Mouse (Mus musculus) midbrain, embryonic 16.5 days (tissue): ENCODE measurements at regions not wholly inside any gene's neighbourhood (a gene's known extent, or its start where the extent isn't known, plus 50 kb on each side); places are given as distances from the start of the nearest gene placed in this dataset. TPM values are rescaled to one million over a fixed set of nuclear protein-coding genes. Genes with fewer than 3 reads are reported as not detected.

Source experiments
- ATAC-seq: fragments of 200-750 bp; cut with Nextera tagmentation; 2 replicates; pipeline ENCODE4 v1.8.0; 2017; ENCODE audit warnings: moderate TSS enrichment
- H3K27ac ChIP-seq: fragments of 300-500 bp; sonication (generic); 2 replicates; pipeline ENCODE4 v1.5.1; 2014; ENCODE audit warnings: mild to moderate bottlenecking, low read length, mixed read lengths
- H3K27me3 ChIP-seq: fragments of 300-500 bp; sonication (generic); 2 replicates; pipeline ENCODE4 v1.6.1; 2014; ENCODE audit warnings: low read depth, low read length, mixed read lengths; ENCODE audit not compliant: control insufficient read depth, insufficient read depth
- H3K36me3 ChIP-seq: fragments of 300-500 bp; sonication (generic); 2 replicates; pipeline ENCODE4 v1.6.1; 2014; ENCODE audit warnings: mild to moderate bottlenecking, low read length, moderate library complexity, mixed read lengths; ENCODE audit not compliant: control insufficient read depth, insufficient read depth
- H3K4me1 ChIP-seq: fragments of 300-500 bp; sonication (generic); 2 replicates; pipeline ENCODE4 v1.6.1; 2014; ENCODE audit warnings: mild to moderate bottlenecking, low read length, mixed read lengths; ENCODE audit not compliant: control insufficient read depth, insufficient read depth
- H3K4me2 ChIP-seq: fragments of 300-500 bp; sonication (generic); 2 replicates; pipeline ENCODE4 v1.6.1; 2014; ENCODE audit warnings: mild to moderate bottlenecking, low read length, mixed read lengths
- H3K4me3 ChIP-seq: fragments of 300-500 bp; sonication (generic); 2 replicates; pipeline ENCODE4 v1.5.1; 2014; ENCODE audit warnings: low read depth, mild to moderate bottlenecking, low read length, moderate library complexity, mixed read lengths
- H3K9ac ChIP-seq: fragments of 300-500 bp; sonication (generic); 2 replicates; pipeline ENCODE4 v1.6.1; 2014; ENCODE audit warnings: low read depth, low read length, mixed read lengths
- H3K9me3 ChIP-seq: fragments of 300-500 bp; sonication (generic); replicated peaks from 2 replicates; pipeline ENCODE4 v1.6.1; 2014; ENCODE audit warnings: mild to moderate bottlenecking, low read length, mixed read lengths; ENCODE audit not compliant: control insufficient read depth, poor library complexity, severe bottlenecking
- whole genome bisulfite sequencing: fragments of 180-500 bp; shearing (Covaris S2); extraction: QIAGEN DNeasy Blood & Tissue Kit; methylation state at CpG from one replicate; pipeline ENCODE4 v1.1.7; 2014; 5-methylcytosine and 5-hydroxymethylcytosine counted together
- microRNA counts: library from miRNA; unstranded; fragments of <30 nt; microRNA quantifications from one replicate; lab custom pipeline; 2016
- microRNA-seq: library from miRNA; unstranded; fragments of <30 nt; microRNA quantifications from one replicate; pipeline ENCODE4, GENCODE M21; 2017

DNA sequence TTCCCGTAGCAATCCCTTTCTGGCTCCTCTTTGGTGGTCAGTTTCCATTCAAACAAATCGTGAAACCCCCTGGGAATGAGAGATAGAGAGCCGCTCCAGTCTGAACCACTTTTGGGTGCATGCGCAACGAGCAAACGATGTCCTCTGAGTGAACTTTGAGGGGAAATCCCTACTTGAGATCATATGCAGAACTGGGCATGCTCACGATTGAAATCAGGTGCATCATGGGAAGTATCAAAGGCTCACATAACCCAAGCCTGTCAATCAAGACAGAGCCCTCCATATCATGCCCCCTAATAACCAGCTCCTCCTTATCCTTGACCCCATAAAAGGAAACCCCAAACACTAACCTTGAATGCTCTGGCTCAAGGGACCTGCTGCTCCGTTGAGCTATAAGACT, 59.1 kb upstream of the Dio3 start:
- no peaks in the 10 kb centered on the region for H3K9me3 ChIP-seq
- no peak overlapping the region for H3K27ac ChIP-seq
- no peak overlapping the region for H3K9ac ChIP-seq
- H3K36me3 ChIP-seq: no peaks in the 10 kb centered on the region
- no peaks in the 10 kb centered on the region; the same call in 1 of the 2 replicates for H3K4me1 ChIP-seq
- H3K4me2 ChIP-seq: no peak overlapping the region
- H3K4me3 ChIP-seq: no peak overlapping the region
- WGBS: 87% methylated on average over 8 of the region's 8 CpGs
- no peak for ATAC-seq
- no peaks in the 10 kb centered on the region for H3K27me3 ChIP-seq

DNA sequence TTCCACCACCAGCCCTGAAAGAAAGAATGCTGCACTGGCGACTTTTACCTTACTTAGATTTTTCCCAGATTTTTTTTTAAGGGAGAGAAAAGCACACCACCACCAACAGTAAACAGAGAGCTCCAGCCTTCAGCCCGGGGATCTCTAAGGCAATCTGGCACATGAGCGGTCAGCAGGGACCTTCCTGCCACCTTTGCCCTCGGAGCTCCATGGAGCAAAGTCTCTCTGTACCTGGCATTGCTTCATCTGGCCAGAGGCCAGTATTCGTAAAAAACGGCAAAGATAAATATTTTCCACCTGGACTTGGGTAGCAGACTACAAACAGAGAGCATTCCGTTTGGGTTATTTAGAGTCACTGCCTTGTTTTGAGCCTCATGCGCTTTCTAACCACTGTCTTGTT, 58.4 kb upstream of the Dio3 start:
- no peaks in the 10 kb centered on the region for H3K36me3 ChIP-seq
- no peaks in the 10 kb centered on the region for H3K9me3 ChIP-seq
- no peak overlapping the region for H3K4me3 ChIP-seq
- no peak overlapping the region for H3K4me2 ChIP-seq
- no peak overlapping the region for H3K9ac ChIP-seq
- WGBS: 81% methylated on average over 8 of the region's 8 CpGs
- H3K4me1 ChIP-seq: no peaks in the 10 kb centered on the region
- no peak for ATAC-seq
- H3K27me3 ChIP-seq: no peaks in the 10 kb centered on the region
- no peak overlapping the region for H3K27ac ChIP-seq

DNA sequence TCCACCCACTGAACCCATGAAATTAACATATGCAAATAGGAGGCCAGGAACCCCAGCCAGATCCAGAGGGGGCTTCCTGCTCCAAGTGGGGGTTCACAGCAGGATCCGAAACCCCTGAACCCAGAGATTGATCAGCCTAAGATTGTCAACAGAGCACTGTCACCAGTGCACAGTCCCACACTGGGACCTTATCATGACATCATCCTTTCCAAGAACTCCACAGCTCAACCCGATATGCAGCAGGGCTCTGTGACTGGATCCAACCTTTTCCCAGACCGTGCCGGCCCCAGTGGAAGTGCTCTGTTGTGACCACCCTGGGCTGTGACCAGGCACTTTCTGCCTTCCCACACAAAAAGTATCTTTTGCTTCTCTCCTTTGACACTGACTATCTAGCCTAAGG, 57.7 kb upstream of the Dio3 start:
- Histone ChIP-seq H3K4me2 (no peak overlapping the region), H3K36me3 (no peaks in the 10 kb centered on the region), H3K9me3 (no peaks in the 10 kb centered on the region), H3K27me3 (no peaks in the 10 kb centered on the region), H3K9ac (no peak overlapping the region), H3K4me3 (no peak overlapping the region), H3K4me1 (no peaks in the 10 kb centered on the region), H3K27ac (no peak overlapping the region)
- 50% methylated on average over 4 of the region's 4 CpGs for WGBS
- no peak for ATAC-seq

GRCm38 (mm10) chr12:110221679-110222078, 57.2 kb upstream of the Dio3 start:
- Histone ChIP-seq H3K4me3 (no peak overlapping the region), H3K4me2 (no peak overlapping the region), H3K27ac (no peak overlapping the region), H3K4me1 (no peaks in the 10 kb centered on the region), H3K36me3 (no peaks in the 10 kb centered on the region), H3K9me3 (no peaks in the 10 kb centered on the region), H3K27me3 (no peaks in the 10 kb centered on the region), H3K9ac (no peak overlapping the region)
- no peak for ATAC-seq
- 50% methylated on average over 3 of the region's 3 CpGs for WGBS

GRCm38 (mm10) chr12:110224250-110224649, 54.6 kb upstream of the Dio3 start:
- WGBS: 87% methylated on average over 7 of the region's 7 CpGs
- Histone ChIP-seq H3K27ac (no peak overlapping the region), H3K27me3 (no peaks in the 10 kb centered on the region), H3K4me3 (no peak overlapping the region), H3K9ac (no peak overlapping the region), H3K4me2 (no peak overlapping the region), H3K4me1 (no peaks in the 10 kb centered on the region), H3K36me3 (no peaks in the 10 kb centered on the region), H3K9me3 (no peaks in the 10 kb centered on the region)
- no peak for ATAC-seq

GRCm38 (mm10) chr12:110228011-110228411, 50.9 kb upstream of the Dio3 start:
- Histone ChIP-seq H3K4me1 (no peaks in the 10 kb centered on the region), H3K27me3 (no peaks in the 10 kb centered on the region), H3K4me2 (no peak overlapping the region)

More at GRCm38 (mm10) chr12:110228011-110228411, 50.9 kb upstream of the Dio3 start:
- Histone ChIP-seq H3K4me3 (no peak overlapping the region), H3K27ac (no peak overlapping the region), H3K9ac (no peak overlapping the region), H3K9me3 (no peaks in the 10 kb centered on the region), H3K36me3 (no peaks in the 10 kb centered on the region)
- WGBS: 86% methylated on average over 12 of the region's 12 CpGs
- no peak for ATAC-seq

MicroRNAs in the stretch of these regions (microRNA counts, 519-probe panel; counts per million panel counts)
- 1,887 counts per million, percentile 41 among the panel's probes with 10 or more counts for microRNA mmu-miR-1193 (lab: Ali Mortazavi, UCI)
- 2,144 counts per million, percentile 60 among the panel's probes with 10 or more counts for microRNA mmu-miR-1197 (lab: Ali Mortazavi, UCI)
- microRNA mmu-miR-134 (lab: Ali Mortazavi, UCI): 2,456 counts per million, percentile 73 among the panel's probes with 10 or more counts
- 3,240 counts per million, percentile 91 among the panel's probes with 10 or more counts for microRNA mmu-miR-154 (lab: Ali Mortazavi, UCI)
- microRNA mmu-miR-299 (lab: Ali Mortazavi, UCI): 386 counts per million, percentile 18 among the panel's probes with 10 or more counts
- microRNA mmu-miR-300 (lab: Ali Mortazavi, UCI): 3,130 counts per million, percentile 89 among the panel's probes with 10 or more counts
- microRNA mmu-miR-3072 (lab: Ali Mortazavi, UCI): 386 counts per million, percentile 18 among the panel's probes with 10 or more counts
- 3,069 counts per million, percentile 88 among the panel's probes with 10 or more counts for microRNA mmu-miR-323-3p (lab: Ali Mortazavi, UCI)
- 1,978 counts per million, percentile 47 among the panel's probes with 10 or more counts for microRNA mmu-miR-323-5p (lab: Ali Mortazavi, UCI)
- 3,308 counts per million, percentile 92 among the panel's probes with 10 or more counts for microRNA mmu-miR-329 (lab: Ali Mortazavi, UCI)
- microRNA mmu-miR-369-3p (lab: Ali Mortazavi, UCI): 3,357 counts per million, percentile 92 among the panel's probes with 10 or more counts
- microRNA mmu-miR-369-5p (lab: Ali Mortazavi, UCI): 2,658 counts per million, percentile 79 among the panel's probes with 10 or more counts
- microRNA mmu-miR-376a (lab: Ali Mortazavi, UCI): 3,277 counts per million, percentile 91 among the panel's probes with 10 or more counts
- microRNA mmu-miR-376b (lab: Ali Mortazavi, UCI): 3,583 counts per million, percentile 96 among the panel's probes with 10 or more counts
- 3,375 counts per million, percentile 93 among the panel's probes with 10 or more counts for microRNA mmu-miR-376c (lab: Ali Mortazavi, UCI)
- 3,118 counts per million, percentile 89 among the panel's probes with 10 or more counts for microRNA mmu-miR-377 (lab: Ali Mortazavi, UCI)
- microRNA mmu-miR-379 (lab: Ali Mortazavi, UCI): 1,978 counts per million, percentile 47 among the panel's probes with 10 or more counts
- 1,299 counts per million, percentile 25 among the panel's probes with 10 or more counts for microRNA mmu-miR-380-3p (lab: Ali Mortazavi, UCI)
- microRNA mmu-miR-380-5p (lab: Ali Mortazavi, UCI): 1,807 counts per million, percentile 38 among the panel's probes with 10 or more counts
- microRNA mmu-miR-381 (lab: Ali Mortazavi, UCI): 3,142 counts per million, percentile 89 among the panel's probes with 10 or more counts
- 3,430 counts per million, percentile 95 among the panel's probes with 10 or more counts for microRNA mmu-miR-382 (lab: Ali Mortazavi, UCI)
- 1,176 counts per million, percentile 23 among the panel's probes with 10 or more counts for microRNA mmu-miR-409-3p (lab: Ali Mortazavi, UCI)
- microRNA mmu-miR-409-5p (lab: Ali Mortazavi, UCI): 2,524 counts per million, percentile 76 among the panel's probes with 10 or more counts
- 3,271 counts per million, percentile 91 among the panel's probes with 10 or more counts for microRNA mmu-miR-410 (lab: Ali Mortazavi, UCI)
- 2,119 counts per million, percentile 57 among the panel's probes with 10 or more counts for microRNA mmu-miR-411 (lab: Ali Mortazavi, UCI)
- microRNA mmu-miR-412 (lab: Ali Mortazavi, UCI): 1,550 counts per million, percentile 29 among the panel's probes with 10 or more counts
- microRNA mmu-miR-453 (lab: Ali Mortazavi, UCI): 386 counts per million, percentile 18 among the panel's probes with 10 or more counts
- microRNA mmu-miR-485 (lab: Ali Mortazavi, UCI): 1,929 counts per million, percentile 44 among the panel's probes with 10 or more counts
- microRNA mmu-miR-487b (lab: Ali Mortazavi, UCI): 3,197 counts per million, percentile 90 among the panel's probes with 10 or more counts
- microRNA mmu-miR-494 (lab: Ali Mortazavi, UCI): 386 counts per million, percentile 18 among the panel's probes with 10 or more counts
- 3,252 counts per million, percentile 91 among the panel's probes with 10 or more counts for microRNA mmu-miR-495 (lab: Ali Mortazavi, UCI)
- 386 counts per million, percentile 18 among the panel's probes with 10 or more counts for microRNA mmu-miR-496 (lab: Ali Mortazavi, UCI)
- microRNA mmu-miR-539 (lab: Ali Mortazavi, UCI): 2,664 counts per million, percentile 80 among the panel's probes with 10 or more counts
- microRNA mmu-miR-541 (lab: Ali Mortazavi, UCI): 2,634 counts per million, percentile 78 among the panel's probes with 10 or more counts
- 3,179 counts per million, percentile 90 among the panel's probes with 10 or more counts for microRNA mmu-miR-543 (lab: Ali Mortazavi, UCI)
- microRNA mmu-miR-544 (lab: Ali Mortazavi, UCI): 1,439 counts per million, percentile 28 among the panel's probes with 10 or more counts
- 1,825 counts per million, percentile 38 among the panel's probes with 10 or more counts for microRNA mmu-miR-654-3p (lab: Ali Mortazavi, UCI)
- 1,482 counts per million, percentile 28 among the panel's probes with 10 or more counts for microRNA mmu-miR-654-5p (lab: Ali Mortazavi, UCI)
- microRNA mmu-miR-666-3p (lab: Ali Mortazavi, UCI): 1,550 counts per million, percentile 29 among the panel's probes with 10 or more counts
- microRNA mmu-miR-666-5p (lab: Ali Mortazavi, UCI): 386 counts per million, percentile 18 among the panel's probes with 10 or more counts
- 2,138 counts per million, percentile 59 among the panel's probes with 10 or more counts for microRNA mmu-miR-667 (lab: Ali Mortazavi, UCI)
- microRNA mmu-miR-668 (lab: Ali Mortazavi, UCI): 2,021 counts per million, percentile 50 among the panel's probes with 10 or more counts
- microRNA mmu-miR-679 (lab: Ali Mortazavi, UCI): 386 counts per million, percentile 18 among the panel's probes with 10 or more counts
- 386 counts per million, percentile 18 among the panel's probes with 10 or more counts for microRNA mmu-miR-758 (lab: Ali Mortazavi, UCI)
- microRNA mmu-miR-882 (lab: Ali Mortazavi, UCI): 1,605 counts per million, percentile 31 among the panel's probes with 10 or more counts

Small RNA genes lying in the stretch of these regions (microRNA-seq; reads per million reads assigned to microRNA genes)
- gene Gm24321 (not detected), gene Gm25252 (not detected), gene Gm25750 (not detected), gene Gm27379 (not detected), gene Gm44322 (not detected), gene Mir1193 (1,055 reads per million, percentile 80 among the genes with 10 or more reads in this experiment), gene Mir1197 (1.4 reads per million), gene Mir134 (1,335 reads per million, percentile 81 among the genes with 10 or more reads in this experiment), gene Mir154 (1,990 reads per million, percentile 84 among the genes with 10 or more reads in this experiment), gene Mir299a (not detected), gene Mir299b (not detected), gene Mir300 (1,182 reads per million, percentile 81 among the genes with 10 or more reads in this experiment), gene Mir3072 (66.2 reads per million, percentile 49 among the genes with 10 or more reads in this experiment), gene Mir323 (1,838 reads per million, percentile 84 among the genes with 10 or more reads in this experiment), gene Mir329 (250 reads per million, percentile 64 among the genes with 10 or more reads in this experiment), gene Mir369 (9,278 reads per million, percentile 96 among the genes with 10 or more reads in this experiment), gene Mir376a (not detected), gene Mir376b (723 reads per million, percentile 76 among the genes with 10 or more reads in this experiment), gene Mir376c (918 reads per million, percentile 78 among the genes with 10 or more reads in this experiment), gene Mir377 (90.3 reads per million, percentile 52 among the genes with 10 or more reads in this experiment), gene Mir379 (3,101 reads per million, percentile 87 among the genes with 10 or more reads in this experiment), gene Mir380 (not detected), gene Mir381 (5,312 reads per million, percentile 92 among the genes with 10 or more reads in this experiment), gene Mir382 (8,592 reads per million, percentile 95 among the genes with 10 or more reads in this experiment), gene Mir409 (not detected), gene Mir410 (162 reads per million, percentile 58 among the genes with 10 or more reads in this experiment), gene Mir411 (7,465 reads per million, percentile 94 among the genes with 10 or more reads in this experiment), gene Mir412 (170 reads per million, percentile 59 among the genes with 10 or more reads in this experiment), gene Mir453 (not detected), gene Mir485 (422 reads per million, percentile 69 among the genes with 10 or more reads in this experiment), gene Mir487b (41,957 reads per million, percentile 99 among the genes with 10 or more reads in this experiment), gene Mir494 (279 reads per million, percentile 66 among the genes with 10 or more reads in this experiment), gene Mir495 (169 reads per million, percentile 59 among the genes with 10 or more reads in this experiment), gene Mir496a (351 reads per million, percentile 67 among the genes with 10 or more reads in this experiment), gene Mir539 (not detected), gene Mir541 (4,620 reads per million, percentile 90 among the genes with 10 or more reads in this experiment), gene Mir543 (845 reads per million, percentile 78 among the genes with 10 or more reads in this experiment), gene Mir544 (21.6 reads per million, percentile 37 among the genes with 10 or more reads in this experiment), gene Mir654 (not detected), gene Mir666 (135 reads per million, percentile 56 among the genes with 10 or more reads in this experiment), gene Mir667 (257 reads per million, percentile 64 among the genes with 10 or more reads in this experiment), gene Mir668 (167 reads per million, percentile 58 among the genes with 10 or more reads in this experiment), gene Mir679 (110 reads per million, percentile 55 among the genes with 10 or more reads in this experiment), gene Mir758 (43.6 reads per million, percentile 44 among the genes with 10 or more reads in this experiment), gene Mir882 (not detected)
